Mouse (Mus musculus) limb, embryonic 12.5 days (tissue): ENCODE data around the gene Tnr. TPM values are rescaled to one million over a fixed set of nuclear protein-coding genes. Genes with fewer than 3 reads are reported as not detected.

Experiments
- ATAC-seq: fragments of 200-750 bp; cut with Nextera tagmentation; 2 replicates; pipeline ENCODE4 v1.8.0; 2017; ENCODE audit warnings: low read depth, moderate TSS enrichment; ENCODE audit not compliant: insufficient number of reproducible peaks, insufficient read depth, low FRiP score, low TSS enrichment
- H3K27ac ChIP-seq: fragments of 300-500 bp; sonication (generic); 2 replicates; pipeline ENCODE4 v1.5.1; 2016; ENCODE audit warnings: mild to moderate bottlenecking, moderate library complexity
- H3K27me3 ChIP-seq: fragments of 300-500 bp; sonication (generic); 2 replicates; pipeline ENCODE4 v1.6.1; 2016; ENCODE audit warnings: mild to moderate bottlenecking, moderate library complexity
- H3K36me3 ChIP-seq: fragments of 300-500 bp; sonication (generic); 2 replicates; pipeline ENCODE4 v1.6.1; 2016; ENCODE audit warnings: mild to moderate bottlenecking, moderate library complexity
- H3K4me1 ChIP-seq: fragments of 300-500 bp; sonication (generic); replicated peaks from 2 replicates; pipeline ENCODE4 v1.6.1; 2016
- H3K4me2 ChIP-seq: fragments of 300-500 bp; sonication (generic); 2 replicates; pipeline ENCODE4 v1.6.1; 2016; ENCODE audit warnings: mild to moderate bottlenecking, moderate library complexity
- H3K4me3 ChIP-seq: fragments of 300-500 bp; sonication (generic); replicated peaks from 2 replicates; pipeline ENCODE4 v1.5.1; 2016; ENCODE audit warnings: mild to moderate bottlenecking
- H3K9ac ChIP-seq: fragments of 300-500 bp; sonication (generic); replicated peaks from 2 replicates; pipeline ENCODE4 v1.6.1; 2016; ENCODE audit warnings: mild to moderate bottlenecking, moderate library complexity
- H3K9me3 ChIP-seq: fragments of 300-500 bp; sonication (generic); 2 replicates; pipeline ENCODE4 v1.6.1; 2016; ENCODE audit warnings: mild to moderate bottlenecking, moderate library complexity
- WGBS: fragments of 180-500 bp; shearing (Covaris S2); methylation state at CpG from one replicate; pipeline ENCODE4 v1.1.7; 2016; 5-methylcytosine and 5-hydroxymethylcytosine counted together
- polyA plus RNA-seq: library from polyadenylated mRNA; unstranded; fragments of >200 nt; fragmentation: Nextera tagmentation; extraction: Ambion mirVana; gene quantifications from 2 replicates; pipeline ENCODE4 v1.2.1, GENCODE M21; 2016

Tnr gene
- polyA plus RNA-seq, 1 experiment from 2014 or later: not detected

DNA sequence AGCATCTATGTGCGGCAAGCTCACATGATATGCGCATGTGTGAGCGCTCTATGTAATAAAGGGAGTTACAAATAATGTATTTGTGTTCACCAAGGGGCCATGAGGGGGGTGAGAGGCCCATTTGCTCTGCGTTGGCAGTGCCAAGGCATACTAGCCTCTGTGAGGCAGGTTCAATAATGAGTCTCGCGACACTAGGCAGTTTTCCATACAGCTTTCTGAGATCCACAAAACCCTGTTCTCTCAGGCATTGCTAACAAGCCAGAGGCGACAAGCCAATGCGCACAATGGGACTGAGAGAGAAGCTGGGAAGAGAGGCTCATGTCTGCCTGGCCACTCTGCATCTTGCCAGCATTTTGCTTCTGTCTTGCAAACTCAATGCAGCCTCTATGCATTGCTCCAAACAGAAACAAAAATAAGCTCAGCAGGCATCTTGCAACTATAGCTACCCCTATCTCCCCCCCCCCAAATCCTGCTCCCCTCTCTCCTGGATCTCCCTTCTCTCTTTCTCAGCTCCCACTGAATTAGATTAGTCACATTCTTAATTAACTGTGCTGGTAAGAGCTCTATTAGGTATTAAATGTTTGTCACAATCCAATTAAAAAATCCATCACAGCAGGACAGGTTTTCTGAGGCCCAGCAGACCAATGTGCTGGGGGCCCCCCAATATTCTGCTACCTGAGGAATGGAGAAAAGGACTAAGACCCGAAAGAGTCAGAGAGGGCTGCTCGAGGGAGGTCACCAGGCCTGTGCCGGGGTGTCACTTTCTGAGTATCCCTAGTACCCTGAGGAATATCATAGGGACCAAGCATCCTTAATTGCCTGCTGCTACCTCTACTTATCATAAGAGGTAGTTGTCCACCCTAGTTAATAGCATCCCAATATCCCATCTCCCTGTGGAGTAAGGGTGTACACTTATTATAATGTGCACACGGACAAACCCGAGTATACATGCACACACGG, 70.8 kb downstream of the Tnr start:
- ATAC-seq: no peak
- Histone ChIP-seq H3K36me3 (no peaks in the 10 kb centered on the region), H3K27me3 (no peaks in the 10 kb centered on the region), H3K4me1 (no peaks in the 10 kb centered on the region), H3K9me3 (no peaks in the 10 kb centered on the region), H3K4me3 (no peak overlapping the region), H3K27ac (no peak overlapping the region), H3K4me2 (no peak overlapping the region), H3K9ac (no peak overlapping the region)
- 85% methylated on average over 14 of the region's 14 CpGs for WGBS

DNA sequence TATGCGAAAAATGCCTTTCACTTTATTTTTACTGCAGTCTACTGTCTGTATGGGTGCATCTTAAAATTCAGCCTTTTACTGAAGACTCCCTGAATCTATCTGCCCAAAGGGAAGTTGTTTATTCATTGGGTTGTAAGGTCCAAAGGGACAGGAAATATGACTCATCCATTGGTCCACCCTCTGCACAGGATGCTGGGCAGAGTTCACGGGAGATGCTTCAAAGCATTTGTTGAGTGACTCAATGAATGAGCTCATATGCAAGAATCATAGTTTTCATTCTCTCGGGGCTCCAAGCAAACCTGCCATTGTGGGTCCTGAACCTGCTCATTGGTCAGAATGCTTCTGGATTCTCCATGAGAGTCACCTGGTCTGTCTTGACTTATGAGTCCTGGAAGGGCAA, 72.2 kb downstream of the Tnr start:
- Histone ChIP-seq H3K27me3 (no peaks in the 10 kb centered on the region), H3K4me1 (no peaks in the 10 kb centered on the region), H3K4me2 (no peak overlapping the region), H3K4me3 (no peak overlapping the region), H3K27ac (no peak overlapping the region), H3K36me3 (no peaks in the 10 kb centered on the region), H3K9ac (no peak overlapping the region), H3K9me3 (no peaks in the 10 kb centered on the region)
- no peak for ATAC-seq
- 82% methylated on average over 3 of the region's 3 CpGs for WGBS

GRCm38 (mm10) chr1:159596640-159597039, 73.1 kb downstream of the Tnr start:
- WGBS: 51% methylated on average over 2 of the region's 2 CpGs
- H3K27ac ChIP-seq: no peak overlapping the region
- no peaks in the 10 kb centered on the region for H3K36me3 ChIP-seq
- H3K9ac ChIP-seq: no peak overlapping the region
- H3K4me2 ChIP-seq: no peak overlapping the region
- H3K4me3 ChIP-seq: no peak overlapping the region
- H3K27me3 ChIP-seq: no peaks in the 10 kb centered on the region
- ATAC-seq: no peak
- no peaks in the 10 kb centered on the region for H3K9me3 ChIP-seq
- H3K4me1 ChIP-seq: no peaks in the 10 kb centered on the region

DNA sequence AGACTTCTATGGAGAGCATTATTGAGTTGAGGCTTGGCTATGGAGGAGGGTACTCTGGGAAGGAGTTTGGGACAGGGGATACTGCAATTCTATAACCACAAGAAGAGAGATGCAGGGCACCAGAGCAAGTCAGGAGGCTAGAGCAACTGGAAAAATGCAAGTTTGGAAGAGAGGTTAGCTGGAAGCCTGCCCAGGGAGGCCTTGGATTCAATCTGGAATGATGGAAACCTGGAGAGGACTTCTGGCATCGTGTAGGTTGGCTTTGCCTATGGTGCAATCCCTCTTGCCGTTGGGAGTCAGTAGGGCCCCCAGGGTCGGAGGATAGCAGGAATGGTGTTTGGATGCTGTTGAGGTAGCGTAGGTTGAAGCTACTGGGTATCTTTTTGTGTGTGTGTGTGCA, 90.0 kb downstream of the Tnr start:
- H3K27ac ChIP-seq: no peak overlapping the region
- H3K4me3 ChIP-seq: no peak overlapping the region
- H3K9me3 ChIP-seq: no peaks in the 10 kb centered on the region
- H3K27me3 ChIP-seq: peaks cover 9% of the 10 kb centered on the region; the same call in 1 of the 2 replicates
- 78% methylated on average over 4 of the region's 4 CpGs for WGBS
- no peaks in the 10 kb centered on the region for H3K36me3 ChIP-seq
- H3K9ac ChIP-seq: no peak overlapping the region
- H3K4me2 ChIP-seq: no peak overlapping the region
- no peaks in the 10 kb centered on the region for H3K4me1 ChIP-seq
- ATAC-seq: no peak

GRCm38 (mm10) chr1:159614062-159614601, 90.6 kb downstream of the Tnr start:
- Histone ChIP-seq H3K4me1 (no peaks in the 10 kb centered on the region), H3K4me3 (no peak overlapping the region), H3K9me3 (no peaks in the 10 kb centered on the region), H3K27ac (no peak overlapping the region), H3K9ac (no peak overlapping the region), H3K27me3 (peaks cover 9% of the 10 kb centered on the region; the same call in 1 of the 2 replicates), H3K36me3 (no peaks in the 10 kb centered on the region), H3K4me2 (no peak overlapping the region)
- 83% methylated on average over 6 of the region's 6 CpGs for WGBS
- no peak for ATAC-seq

- no peaks in the 10 kb centered on the region for H3K4me1 ChIP-seq
- no peak overlapping the region for H3K4me3 ChIP-seq
- no peak overlapping the region for H3K27ac ChIP-seq
- H3K9me3 ChIP-seq: no peaks in the 10 kb centered on the region
- H3K27me3 ChIP-seq: peaks cover 9% of the 10 kb centered on the region; the same call in 1 of the 2 replicates
- ATAC-seq: no peak
- H3K9ac ChIP-seq: no peak overlapping the region
- WGBS: 64% methylated on average over 16 of the region's 16 CpGs
- H3K36me3 ChIP-seq: no peaks in the 10 kb centered on the region
- H3K4me2 ChIP-seq: no peak overlapping the region
These were observed 91.3 kb downstream of the Tnr start for GRCm38 (mm10) chr1:159614644-159615431.

GRCm38 (mm10) chr1:159615686-159616085, 92.1 kb downstream of the Tnr start:
- Histone ChIP-seq H3K36me3 (no peaks in the 10 kb centered on the region), H3K4me1 (no peaks in the 10 kb centered on the region), H3K27ac (no peak overlapping the region), H3K4me2 (no peak overlapping the region), H3K27me3 (peaks cover 9% of the 10 kb centered on the region; the same call in 1 of the 2 replicates), H3K9me3 (no peaks in the 10 kb centered on the region), H3K4me3 (no peak overlapping the region), H3K9ac (no peak overlapping the region)
- ATAC-seq: no peak
- WGBS: 69% methylated on average over 4 of the region's 4 CpGs

GRCm38 (mm10) chr1:159619205-159619604, 95.6 kb downstream of the Tnr start:
- H3K27me3 ChIP-seq: peaks cover under 1% of the 10 kb centered on the region; the same call in 1 of the 2 replicates
- ATAC-seq: no peak
- H3K4me2 ChIP-seq: no peak overlapping the region
- H3K9ac ChIP-seq: no peak overlapping the region
- H3K4me1 ChIP-seq: no peaks in the 10 kb centered on the region
- no peaks in the 10 kb centered on the region for H3K9me3 ChIP-seq
- no peak overlapping the region for H3K4me3 ChIP-seq
- 81% methylated on average over 2 of the region's 2 CpGs for WGBS
- H3K36me3 ChIP-seq: no peaks in the 10 kb centered on the region
- no peak overlapping the region for H3K27ac ChIP-seq

GRCm38 (mm10) chr1:159621321-159621720, 97.8 kb downstream of the Tnr start:
- WGBS: 42% methylated on average over 1 of the region's 1 CpGs
- Histone ChIP-seq H3K27ac (no peak overlapping the region), H3K9ac (no peak overlapping the region), H3K4me1 (no peaks in the 10 kb centered on the region), H3K4me2 (no peak overlapping the region), H3K4me3 (no peak overlapping the region), H3K36me3 (no peaks in the 10 kb centered on the region), H3K9me3 (no peaks in the 10 kb centered on the region), H3K27me3 (no peaks in the 10 kb centered on the region)
- no peak for ATAC-seq

GRCm38 (mm10) chr1:159629119-159629518, 105.5 kb downstream of the Tnr start:
- Histone ChIP-seq H3K36me3 (no peaks in the 10 kb centered on the region), H3K4me2 (no peak overlapping the region), H3K4me1 (no peaks in the 10 kb centered on the region), H3K27ac (no peak overlapping the region), H3K27me3 (no peaks in the 10 kb centered on the region), H3K9ac (no peak overlapping the region), H3K4me3 (no peak overlapping the region), H3K9me3 (no peaks in the 10 kb centered on the region)
- ATAC-seq: no peak
- 74% methylated on average over 3 of the region's 3 CpGs for WGBS
